Mouse (Mus musculus): ENCODE measurements around the gene Agbl3. TPM values are rescaled to one million over a fixed set of nuclear protein-coding genes. Genes with fewer than 3 reads are reported as not detected.
A peak's percentile ranks its signal among the peaks of the same experiment; 100 is the strongest.

The Agbl3 gene
- polyA plus RNA-seq, 2 experiments: 3.0 to 4.0 TPM

DNA sequence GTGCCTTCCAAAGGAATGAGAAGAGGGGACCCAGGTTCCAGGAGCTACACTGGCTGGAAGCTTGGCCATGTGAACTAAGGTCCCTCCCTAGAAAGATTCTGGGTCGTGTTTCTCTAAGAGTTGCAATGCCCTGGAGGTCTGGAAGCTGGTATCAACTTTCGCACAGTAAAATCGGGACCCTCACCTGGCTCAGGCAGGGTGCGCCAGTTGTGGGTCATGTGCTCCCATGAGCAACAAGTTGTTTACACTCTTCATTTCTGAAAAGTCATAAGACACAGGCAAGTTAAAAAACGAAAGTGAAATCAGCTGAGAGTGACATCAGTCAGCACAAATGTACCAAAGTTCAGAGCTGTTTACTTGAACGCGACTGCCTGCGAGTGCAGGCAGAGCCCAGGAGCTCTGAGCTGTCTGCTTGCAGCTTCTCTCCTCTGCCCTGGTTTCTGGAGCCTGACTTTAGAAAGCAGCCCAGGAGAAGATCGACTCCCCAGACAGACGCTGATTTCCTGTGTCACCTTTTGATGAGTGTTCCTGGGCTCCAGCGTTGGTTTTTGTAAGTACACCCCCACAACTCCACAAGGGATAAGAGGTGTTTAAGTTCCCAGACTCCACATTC is 82.7 kb downstream of the Agbl3 start, which contains the start of gene Tmem140:
Gene Tmem140, plus strand, starts transcription at position 356 of the 613 bp plus-strand sequence.
- peak; percentile 50; the same call in 1 of the 2 replicates for ATAC-seq (ENCODE audit: insufficient read depth)
- DNase-seq (ENCODE audit: low read depth in 3 of 3, low spot score in 3 of 3): no peak
- 19% methylated on average over 11 of the region's 11 CpGs for WGBS (ENCODE audit: insufficient replicate concordance)
- TF ChIP-seq CTCF (IDR thresholded peaks at IDR 0.05; ENCODE audit: low read depth) (no peak), EP300 (IDR thresholded peaks at IDR 0.05; ENCODE audit: low read depth) (no peak)
- no peaks in the 10 kb centered on the region for H3K27me3 ChIP-seq (ENCODE audit: control insufficient read depth, insufficient read depth, low read length)
- peak within 1 kb of the TSS; percentile 56 for H3K9ac ChIP-seq (replicated peaks)
- H3K27ac ChIP-seq: peak within 1 kb of the TSS; percentile 60
- peaks cover 13 to 33% of the 10 kb centered on the region in 2 experiments for H3K4me1 ChIP-seq (replicated peaks; ENCODE audit: control insufficient read depth in 2 of 2, insufficient read depth in 2 of 2, low read length in 1 of 2)
- H3K4me3 ChIP-seq (ENCODE audit: insufficient read depth in 1 of 2, low read depth in 2 of 2, low read length in 2 of 2): peak within 1 kb of the TSS; percentile 48 to 66
- no peaks in the 10 kb centered on the region for H3K36me3 ChIP-seq (replicated peaks; ENCODE audit: control insufficient read depth, insufficient read depth, low read depth)
- H3K4me2 ChIP-seq (ENCODE audit: low read depth): peak within 1 kb of the TSS; percentile 73
- H3K9me3 ChIP-seq (ENCODE audit: control insufficient read depth, low read length): no peaks in the 10 kb centered on the region

- Histone ChIP-seq H3K4me2 (ENCODE audit: low read depth) (peak overlapping the region; percentile 73), H3K27me3 (ENCODE audit: control insufficient read depth, insufficient read depth, low read length) (no peaks in the 10 kb centered on the region), H3K27ac (no peak overlapping the region), H3K9me3 (ENCODE audit: control insufficient read depth, low read length) (no peaks in the 10 kb centered on the region), H3K9ac (replicated peaks) (no peak overlapping the region), H3K4me1 (replicated peaks; ENCODE audit: control insufficient read depth in 2 of 2, insufficient read depth in 2 of 2, low read length in 1 of 2) (peaks cover 22 to 41% of the 10 kb centered on the region in 2 experiments), H3K4me3 (ENCODE audit: insufficient read depth in 1 of 2, low read depth in 2 of 2, low read length in 2 of 2) (no peak overlapping the region), H3K36me3 (replicated peaks; ENCODE audit: control insufficient read depth, insufficient read depth, low read depth) (no peaks in the 10 kb centered on the region)
- WGBS (ENCODE audit: insufficient replicate concordance): 41% methylated on average over 9 of the region's 9 CpGs
- ATAC-seq (ENCODE audit: insufficient read depth): no peak
- no peak for DNase-seq (ENCODE audit: low read depth in 3 of 3, low spot score in 3 of 3)
- TF ChIP-seq EP300 (IDR thresholded peaks at IDR 0.05; ENCODE audit: low read depth): no peak
Measured at GRCm38 (mm10) chr6:34863786-34864514, 83.7 kb downstream of the Agbl3 start.

- Histone ChIP-seq H3K36me3 (replicated peaks; ENCODE audit: control insufficient read depth, insufficient read depth, low read depth) (no peaks in the 10 kb centered on the region), H3K9ac (replicated peaks) (no peak overlapping the region), H3K4me2 (ENCODE audit: low read depth) (peak overlapping the region; percentile 11; the same call in 1 of the 2 replicates), H3K9me3 (ENCODE audit: control insufficient read depth, low read length) (no peaks in the 10 kb centered on the region), H3K27ac (no peak overlapping the region; the same call in none of the 2 replicates), H3K4me3 (ENCODE audit: insufficient read depth in 1 of 2, low read depth in 2 of 2, low read length in 2 of 2) (no peak overlapping the region), H3K27me3 (ENCODE audit: control insufficient read depth, insufficient read depth, low read length) (no peaks in the 10 kb centered on the region), H3K4me1 (replicated peaks; ENCODE audit: control insufficient read depth in 2 of 2, insufficient read depth in 2 of 2, low read length in 1 of 2) (peaks cover 35 to 52% of the 10 kb centered on the region in 2 experiments)
- ATAC-seq (ENCODE audit: insufficient read depth) (no peak), DNase-seq (ENCODE audit: low read depth in 3 of 3, low spot score in 3 of 3) (no peak)
- no peak for TF ChIP-seq EP300 (IDR thresholded peaks at IDR 0.05; ENCODE audit: low read depth)
- 69% methylated on average over 5 of the region's 5 CpGs for WGBS (ENCODE audit: insufficient replicate concordance)
Measured at GRCm38 (mm10) chr6:34865213-34865612, 85.0 kb downstream of the Agbl3 start.

- H3K4me2 ChIP-seq (ENCODE audit: low read depth): peak overlapping the region; percentile 11; the same call in 1 of the 2 replicates
- H3K27me3 ChIP-seq (ENCODE audit: control insufficient read depth, insufficient read depth, low read length): no peaks in the 10 kb centered on the region
- H3K9ac ChIP-seq (replicated peaks): no peak overlapping the region
- TF ChIP-seq EP300 (IDR thresholded peaks at IDR 0.05; ENCODE audit: low read depth): no peak
- TF ChIP-seq CTCF (IDR thresholded peaks at IDR 0.05; ENCODE audit: low read depth): no peak
- H3K9me3 ChIP-seq (ENCODE audit: control insufficient read depth, low read length): no peaks in the 10 kb centered on the region
- no peak overlapping the region for H3K4me3 ChIP-seq (ENCODE audit: insufficient read depth in 1 of 2, low read depth in 2 of 2, low read length in 2 of 2)
- peak overlapping the region; percentile 37; the same call in 1 of the 2 replicates for H3K27ac ChIP-seq
- H3K4me1 ChIP-seq (replicated peaks; ENCODE audit: control insufficient read depth in 2 of 2, insufficient read depth in 2 of 2, low read length in 1 of 2): peaks cover 37 to 56% of the 10 kb centered on the region in 2 experiments
- 22% methylated on average over 7 of the region's 7 CpGs for WGBS (ENCODE audit: insufficient replicate concordance)
- H3K36me3 ChIP-seq (replicated peaks; ENCODE audit: control insufficient read depth, insufficient read depth, low read depth): no peaks in the 10 kb centered on the region
- ATAC-seq (ENCODE audit: insufficient read depth): peak; percentile 23; the same call in 1 of the 2 replicates
- no peak for DNase-seq (ENCODE audit: low read depth in 3 of 3, low spot score in 3 of 3)
Measured at GRCm38 (mm10) chr6:34865711-34866593, 85.7 kb downstream of the Agbl3 start.

Measured in liver, embryonic 14.5 days (tissue).